Mouse (Mus musculus): ENCODE measurements around the gene Dusp1. TPM values are rescaled to one million over a fixed set of nuclear protein-coding genes. Genes with fewer than 3 reads are reported as not detected.

Dusp1 gene
- polyA plus RNA-seq, 1 experiment from 2014 or later = 35.7 TPM

DNA sequence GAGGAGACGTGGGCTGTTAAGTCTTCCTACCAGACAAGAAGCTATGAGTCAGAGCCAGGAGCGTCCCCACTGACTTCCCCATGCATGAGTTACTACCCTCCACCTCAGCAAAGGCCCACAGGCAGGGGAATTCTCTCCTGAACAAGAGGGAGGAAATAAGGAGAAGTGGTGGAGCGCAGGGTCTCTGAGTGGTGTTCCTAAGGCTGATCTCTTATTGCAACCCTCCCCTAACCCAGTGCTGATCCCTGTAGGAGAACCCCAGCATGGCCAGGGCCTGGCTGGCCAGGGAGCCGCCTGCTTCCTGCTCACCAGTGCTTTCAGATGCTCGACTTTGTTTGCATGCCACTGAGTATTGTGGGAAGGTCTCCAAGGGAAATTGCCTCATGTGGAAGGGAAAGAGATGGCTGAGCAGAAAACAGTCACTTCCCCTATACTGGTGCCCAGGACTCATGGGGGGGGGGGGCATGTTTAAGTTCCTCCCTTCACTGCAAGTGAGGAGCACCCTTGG lies 64.5 kb downstream of the Dusp1 start:
- no peaks in the 10 kb centered on the region for H3K36me3 ChIP-seq (ENCODE audit: control insufficient read depth, insufficient read depth)
- 46% methylated on average over 5 of the region's 5 CpGs for WGBS

DNA sequence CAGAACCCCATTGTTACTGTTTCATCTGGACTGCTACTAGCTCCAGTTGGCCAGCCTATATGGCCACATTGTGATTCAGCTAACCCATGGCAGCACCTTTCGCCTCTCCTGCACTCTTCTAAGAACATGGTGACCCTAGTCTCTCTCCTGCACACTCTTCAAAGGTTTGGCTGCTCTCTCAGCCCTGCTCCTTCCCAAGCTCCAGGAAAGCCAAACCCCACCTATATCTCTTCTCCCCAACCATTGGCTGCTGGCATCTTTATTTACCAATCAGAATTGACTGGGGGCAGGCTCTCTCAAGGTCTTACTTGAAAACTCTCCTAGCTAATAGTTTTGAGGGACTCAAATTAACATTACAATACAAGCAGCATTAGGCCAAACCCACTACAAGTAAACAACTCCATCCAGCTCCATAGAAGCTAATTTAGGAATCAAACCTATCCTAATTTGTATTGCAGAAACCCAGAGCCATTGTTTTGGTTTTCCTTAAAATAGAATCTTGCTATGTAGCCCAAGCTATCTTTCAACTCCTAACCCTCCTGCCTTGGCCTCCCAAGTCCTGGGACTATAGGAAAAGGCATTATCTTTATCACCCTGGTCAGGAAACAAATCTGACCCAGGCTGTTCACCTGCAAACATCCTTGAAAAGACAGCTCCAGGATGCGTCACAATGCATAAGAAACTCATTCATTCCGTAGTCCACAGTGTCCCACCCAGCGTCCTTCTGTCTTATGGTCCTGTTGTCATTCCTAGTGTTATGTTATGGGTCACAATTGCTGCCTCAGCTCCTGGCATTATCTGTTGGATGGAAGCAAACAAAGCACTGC lies 67.1 kb downstream of the Dusp1 start:
- Histone ChIP-seq H3K4me2 (ENCODE audit: low read depth, low read length) (no peak overlapping the region), H3K4me3 (ENCODE audit: low read length) (no peak overlapping the region), H3K9ac (ENCODE audit: low read length) (no peak overlapping the region), H3K4me1 (ENCODE audit: control insufficient read depth, insufficient read depth, low read length) (peaks cover 29% of the 10 kb centered on the region), H3K9me3 (replicated peaks; ENCODE audit: control insufficient read depth, low read length) (peaks cover 16% of the 10 kb centered on the region), H3K27ac (ENCODE audit: low read length) (peak overlapping the region; percentile 16), H3K36me3 (ENCODE audit: control insufficient read depth, insufficient read depth) (no peaks in the 10 kb centered on the region), H3K27me3 (ENCODE audit: control insufficient read depth, insufficient read depth, low read length) (no peaks in the 10 kb centered on the region)
- no peak for ATAC-seq (replicated peaks; ENCODE audit: extremely low read depth, insufficient read depth, low FRiP score)
- WGBS = 78% methylated on average over 4 of the region's 4 CpGs

More for the DNA sequence above, 64.5 kb downstream of the Dusp1 start:
- no peak overlapping the region for H3K4me3 ChIP-seq (ENCODE audit: low read length)
- H3K4me2 ChIP-seq (ENCODE audit: low read depth, low read length) = no peak overlapping the region
- H3K9me3 ChIP-seq (replicated peaks; ENCODE audit: control insufficient read depth, low read length) = peaks cover 15% of the 10 kb centered on the region
- peaks cover 15% of the 10 kb centered on the region for H3K4me1 ChIP-seq (ENCODE audit: control insufficient read depth, insufficient read depth, low read length)
- H3K27me3 ChIP-seq (ENCODE audit: control insufficient read depth, insufficient read depth, low read length) = no peaks in the 10 kb centered on the region
- peak; percentile 47 for ATAC-seq (replicated peaks; ENCODE audit: extremely low read depth, insufficient read depth, low FRiP score)
- peak overlapping the region; percentile 79 for H3K27ac ChIP-seq (ENCODE audit: low read length)
- H3K9ac ChIP-seq (ENCODE audit: low read length) = no peak overlapping the region

- Histone ChIP-seq H3K36me3 (ENCODE audit: control insufficient read depth, insufficient read depth) (no peaks in the 10 kb centered on the region), H3K27ac (ENCODE audit: low read length) (no peak overlapping the region; the same call in 1 of the 2 replicates), H3K4me2 (ENCODE audit: low read depth, low read length) (no peak overlapping the region), H3K4me1 (ENCODE audit: control insufficient read depth, insufficient read depth, low read length) (peaks cover 44% of the 10 kb centered on the region), H3K9ac (ENCODE audit: low read length) (no peak overlapping the region), H3K27me3 (ENCODE audit: control insufficient read depth, insufficient read depth, low read length) (no peaks in the 10 kb centered on the region), H3K4me3 (ENCODE audit: low read length) (no peak overlapping the region), H3K9me3 (replicated peaks; ENCODE audit: control insufficient read depth, low read length) (peaks cover 16% of the 10 kb centered on the region)
- WGBS = 80% methylated on average over 3 of the region's 3 CpGs
- no peak for ATAC-seq (replicated peaks; ENCODE audit: extremely low read depth, insufficient read depth, low FRiP score)
Measured at GRCm38 (mm10) chr17:26492246-26492645, 69.7 kb downstream of the Dusp1 start.

DNA sequence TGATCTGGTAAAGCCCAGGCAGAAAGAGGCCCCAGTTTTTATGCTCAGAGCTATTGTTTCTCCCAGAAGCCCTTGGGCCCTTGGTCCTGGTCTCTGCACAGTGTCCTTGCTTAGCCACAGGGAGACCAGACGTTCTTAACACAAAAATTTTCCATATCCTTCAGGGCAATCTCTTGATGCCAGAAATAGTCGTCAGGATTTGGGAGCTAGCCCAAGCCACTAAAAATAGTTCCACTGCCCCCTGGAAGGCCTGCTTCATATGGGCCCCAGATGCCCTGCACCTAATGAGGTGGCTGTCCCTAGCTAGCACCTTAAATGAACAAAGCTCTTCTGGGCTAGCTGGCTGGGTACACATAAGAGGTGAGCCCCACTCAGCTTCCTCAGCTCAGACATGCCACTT lies 71.0 kb downstream of the Dusp1 start:
- 19% methylated on average over 2 of the region's 2 CpGs for WGBS
- Histone ChIP-seq H3K4me1 (ENCODE audit: control insufficient read depth, insufficient read depth, low read length) (peaks cover 46% of the 10 kb centered on the region), H3K4me2 (ENCODE audit: low read depth, low read length) (no peak overlapping the region), H3K4me3 (ENCODE audit: low read length) (no peak overlapping the region), H3K27ac (ENCODE audit: low read length) (peak overlapping the region; percentile 92), H3K27me3 (ENCODE audit: control insufficient read depth, insufficient read depth, low read length) (no peaks in the 10 kb centered on the region), H3K9ac (ENCODE audit: low read length) (peak overlapping the region; percentile 36), H3K36me3 (ENCODE audit: control insufficient read depth, insufficient read depth) (no peaks in the 10 kb centered on the region), H3K9me3 (replicated peaks; ENCODE audit: control insufficient read depth, low read length) (peaks cover 16% of the 10 kb centered on the region)
- ATAC-seq (replicated peaks; ENCODE audit: extremely low read depth, insufficient read depth, low FRiP score) = peak; percentile 77

- Histone ChIP-seq H3K9me3 (replicated peaks; ENCODE audit: control insufficient read depth, low read length) (peaks cover 16% of the 10 kb centered on the region), H3K27ac (ENCODE audit: low read length) (peak overlapping the region; percentile 92), H3K4me3 (ENCODE audit: low read length) (no peak overlapping the region), H3K9ac (ENCODE audit: low read length) (peak overlapping the region; percentile 27; the same call in 1 of the 2 replicates), H3K27me3 (ENCODE audit: control insufficient read depth, insufficient read depth, low read length) (no peaks in the 10 kb centered on the region), H3K4me1 (ENCODE audit: control insufficient read depth, insufficient read depth, low read length) (peaks cover 46% of the 10 kb centered on the region), H3K36me3 (ENCODE audit: control insufficient read depth, insufficient read depth) (no peaks in the 10 kb centered on the region), H3K4me2 (ENCODE audit: low read depth, low read length) (no peak overlapping the region)
- ATAC-seq (replicated peaks; ENCODE audit: extremely low read depth, insufficient read depth, low FRiP score) = no peak
- 89% methylated on average over 10 of the region's 10 CpGs for WGBS
Measured at GRCm38 (mm10) chr17:26490072-26490471, 71.9 kb downstream of the Dusp1 start.

- peak overlapping the region; percentile 31; the same call in 1 of the 2 replicates for H3K9ac ChIP-seq (ENCODE audit: low read length)
- peaks cover 46% of the 10 kb centered on the region for H3K4me1 ChIP-seq (ENCODE audit: control insufficient read depth, insufficient read depth, low read length)
- WGBS = 47% methylated on average over 8 of the region's 8 CpGs
- H3K27ac ChIP-seq (ENCODE audit: low read length) = peak overlapping the region; percentile 92
- no peaks in the 10 kb centered on the region for H3K36me3 ChIP-seq (ENCODE audit: control insufficient read depth, insufficient read depth)
- ATAC-seq (replicated peaks; ENCODE audit: extremely low read depth, insufficient read depth, low FRiP score) = peak; percentile 67
- no peak overlapping the region for H3K4me3 ChIP-seq (ENCODE audit: low read length)
- H3K9me3 ChIP-seq (replicated peaks; ENCODE audit: control insufficient read depth, low read length) = peaks cover 13% of the 10 kb centered on the region
- H3K4me2 ChIP-seq (ENCODE audit: low read depth, low read length) = no peak overlapping the region
- H3K27me3 ChIP-seq (ENCODE audit: control insufficient read depth, insufficient read depth, low read length) = no peaks in the 10 kb centered on the region
Measured at GRCm38 (mm10) chr17:26488711-26489403, 73.1 kb downstream of the Dusp1 start.

DNA sequence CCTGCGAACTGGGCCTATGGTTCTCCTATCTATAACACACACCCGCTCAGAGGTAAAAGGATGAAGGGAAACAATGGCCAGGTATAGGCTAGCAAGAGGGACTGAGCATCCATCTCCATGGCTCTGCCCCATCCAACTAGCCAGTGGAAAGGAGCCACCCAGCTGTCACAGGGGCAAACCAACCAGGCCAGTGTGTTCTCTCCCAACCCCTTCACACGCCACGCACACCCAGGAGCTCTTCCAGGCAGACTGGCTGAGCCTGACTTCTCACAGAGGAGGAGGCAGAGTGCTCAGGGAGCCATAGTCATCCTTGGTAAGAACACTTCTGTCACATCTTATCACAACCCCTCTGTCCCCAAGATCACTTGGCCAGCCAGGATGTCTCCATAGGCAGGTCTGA lies 74.0 kb downstream of the Dusp1 start:
- 94% methylated on average over 4 of the region's 4 CpGs for WGBS
- Histone ChIP-seq H3K9ac (ENCODE audit: low read length) (0 out of 2 replicates have a peak overlapping the region, but pooled peaks have one; percentile 15), H3K27ac (ENCODE audit: low read length) (no peak overlapping the region)

GRCm38 (mm10) chr17:26487266-26487665 lies 74.7 kb downstream of the Dusp1 start:
- Histone ChIP-seq H3K27ac (ENCODE audit: low read length) (peak overlapping the region; percentile 29), H3K36me3 (ENCODE audit: control insufficient read depth, insufficient read depth) (no peaks in the 10 kb centered on the region), H3K9me3 (replicated peaks; ENCODE audit: control insufficient read depth, low read length) (no peaks in the 10 kb centered on the region), H3K4me2 (ENCODE audit: low read depth, low read length) (no peak overlapping the region), H3K9ac (ENCODE audit: low read length) (no peak overlapping the region), H3K27me3 (ENCODE audit: control insufficient read depth, insufficient read depth, low read length) (no peaks in the 10 kb centered on the region), H3K4me1 (ENCODE audit: control insufficient read depth, insufficient read depth, low read length) (peaks cover 46% of the 10 kb centered on the region), H3K4me3 (ENCODE audit: low read length) (no peak overlapping the region)
- 54% methylated on average over 5 of the region's 5 CpGs for WGBS
- ATAC-seq (replicated peaks; ENCODE audit: extremely low read depth, insufficient read depth, low FRiP score) = no peak

More for the DNA sequence above, 74.0 kb downstream of the Dusp1 start:
- no peaks in the 10 kb centered on the region for H3K27me3 ChIP-seq (ENCODE audit: control insufficient read depth, insufficient read depth, low read length)
- peaks cover 46% of the 10 kb centered on the region for H3K4me1 ChIP-seq (ENCODE audit: control insufficient read depth, insufficient read depth, low read length)
- H3K9me3 ChIP-seq (replicated peaks; ENCODE audit: control insufficient read depth, low read length) = peaks cover 6% of the 10 kb centered on the region
- no peak for ATAC-seq (replicated peaks; ENCODE audit: extremely low read depth, insufficient read depth, low FRiP score)
- H3K4me2 ChIP-seq (ENCODE audit: low read depth, low read length) = no peak overlapping the region
- no peak overlapping the region for H3K4me3 ChIP-seq (ENCODE audit: low read length)
- no peaks in the 10 kb centered on the region for H3K36me3 ChIP-seq (ENCODE audit: control insufficient read depth, insufficient read depth)

Data from heart, embryonic 16.5 days (tissue).